Mouse (Mus musculus): ENCODE data around the gene Zfp644. TPM values are rescaled to one million over a fixed set of nuclear protein-coding genes. Genes with fewer than 3 reads are reported as not detected.
"Not testable (repeated sequence)": the region's sequence is repeated elsewhere in the genome, so short reads cannot be mapped to it uniquely, and the experiment has no call there.

Gene Zfp644
- polyA plus RNA-seq, 1 experiment from 2014 or later: 116 TPM

DNA sequence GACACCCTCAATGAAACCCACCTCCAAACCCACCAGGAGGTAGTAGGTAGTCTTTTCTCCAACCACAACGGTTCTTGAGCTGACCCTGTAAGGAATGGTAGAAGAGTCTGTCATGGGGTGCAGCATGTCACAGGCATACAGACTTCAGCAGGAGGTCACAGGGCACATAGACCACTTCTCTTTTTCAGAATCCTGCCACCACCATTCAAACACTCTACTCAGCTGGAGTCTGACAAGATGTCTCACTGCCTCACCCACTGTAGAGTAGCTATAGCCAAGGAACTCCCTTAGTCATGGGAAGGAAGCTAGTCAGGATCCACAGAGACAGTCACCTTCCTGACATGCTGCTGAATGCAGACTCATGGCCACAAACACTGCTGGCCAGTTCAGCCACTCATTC, 17.4 kb downstream of the Zfp644 start:
- H3K9ac ChIP-seq (replicated peaks; ENCODE audit: low read length): no peak overlapping the region
- no peaks in the 10 kb centered on the region for H3K4me1 ChIP-seq (ENCODE audit: control insufficient read depth, insufficient read depth, low read length)
- no peak overlapping the region for H3K27ac ChIP-seq (replicated peaks; ENCODE audit: low read depth, low read length)
- no peak overlapping the region for H3K4me2 ChIP-seq (ENCODE audit: low read length)
- no peaks in the 10 kb centered on the region for H3K27me3 ChIP-seq (ENCODE audit: control insufficient read depth, insufficient read depth, low read length)
- H3K9me3 ChIP-seq (ENCODE audit: control insufficient read depth, low read length): no peaks in the 10 kb centered on the region
- DNase-seq (no peak), ATAC-seq (ENCODE audit: low FRiP score, low TSS enrichment) (no peak)
- H3K4me3 ChIP-seq (replicated peaks; ENCODE audit: low read depth, low read length): no peak overlapping the region
- no peaks in the 10 kb centered on the region for H3K36me3 ChIP-seq (ENCODE audit: control insufficient read depth, insufficient read depth, low read length)
- 97% methylated on average over 1 of the region's 1 CpGs for WGBS

DNA sequence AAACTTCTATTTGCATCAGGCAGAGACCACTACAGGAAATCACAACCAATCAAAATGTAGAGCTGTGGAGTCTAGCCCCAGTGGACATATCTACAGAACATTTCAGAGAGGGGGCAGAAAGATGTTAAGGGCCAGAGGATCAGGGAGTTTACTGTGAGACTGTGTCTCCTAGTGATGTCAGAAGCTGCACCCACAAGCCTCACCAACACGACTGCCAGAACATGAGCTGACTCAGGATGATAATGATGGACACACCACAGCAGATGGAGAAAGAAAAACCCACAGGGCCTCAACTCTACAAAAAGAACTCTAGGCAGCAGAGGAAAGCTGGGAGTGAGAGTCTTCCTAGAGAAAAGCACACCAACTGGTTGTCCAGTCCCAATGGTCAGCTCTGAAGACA, 18.3 kb downstream of the Zfp644 start:
- H3K27me3 ChIP-seq (ENCODE audit: control insufficient read depth, insufficient read depth, low read length); H3K4me1 ChIP-seq (ENCODE audit: control insufficient read depth, insufficient read depth, low read length); H3K36me3 ChIP-seq (ENCODE audit: control insufficient read depth, insufficient read depth, low read length); H3K4me2 ChIP-seq (ENCODE audit: low read length); H3K4me3 ChIP-seq (replicated peaks; ENCODE audit: low read depth, low read length); H3K27ac ChIP-seq (replicated peaks; ENCODE audit: low read depth, low read length); H3K9ac ChIP-seq (replicated peaks; ENCODE audit: low read length); DNase-seq; ATAC-seq (ENCODE audit: low FRiP score, low TSS enrichment); H3K9me3 ChIP-seq (ENCODE audit: control insufficient read depth, low read length): not testable (repeated sequence)
- WGBS: 78% methylated on average over 1 of the region's 1 CpGs

DNA sequence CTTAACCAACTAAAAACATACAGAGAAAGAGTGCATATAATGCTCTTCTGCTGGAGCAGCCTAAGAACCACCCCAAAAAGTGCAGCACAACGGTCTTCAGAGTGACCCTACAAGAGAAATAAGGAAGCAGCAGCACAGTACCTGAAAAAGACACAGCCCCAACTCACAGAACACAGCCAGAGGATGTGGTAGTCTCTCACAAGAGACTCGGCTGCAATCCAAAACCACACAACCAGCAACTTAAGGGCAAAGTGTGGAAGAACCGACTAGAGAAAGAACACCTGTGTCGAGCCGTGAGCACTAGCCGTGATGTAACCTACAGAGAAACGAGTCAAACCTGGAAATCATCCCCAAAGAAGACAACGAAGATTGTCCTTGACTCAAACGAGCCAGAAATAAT, 20.3 kb downstream of the Zfp644 start:
- no peak for ATAC-seq (ENCODE audit: low FRiP score, low TSS enrichment)

DNA sequence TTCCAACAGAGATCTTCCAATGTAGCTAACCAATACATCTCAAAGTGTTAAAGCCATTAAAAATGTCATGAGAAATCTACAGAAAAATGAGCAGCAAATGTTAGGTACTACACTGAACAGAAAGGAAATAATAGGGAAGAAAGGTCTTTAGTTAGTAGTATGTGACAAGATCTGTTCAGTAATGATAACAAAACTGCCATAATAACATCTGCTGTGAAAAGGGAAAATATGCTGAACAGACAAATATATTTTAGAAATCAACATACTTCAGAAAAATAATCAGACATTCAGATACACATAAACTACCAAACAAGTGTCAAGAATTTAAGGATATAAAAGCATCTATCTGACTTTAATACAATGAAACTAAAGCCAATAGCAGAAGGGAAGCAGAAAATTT, 24.5 kb downstream of the Zfp644 start:
- Histone ChIP-seq H3K9ac (replicated peaks; ENCODE audit: low read length) (no peak overlapping the region), H3K27ac (replicated peaks; ENCODE audit: low read depth, low read length) (no peak overlapping the region), H3K4me1 (ENCODE audit: control insufficient read depth, insufficient read depth, low read length) (no peaks in the 10 kb centered on the region), H3K27me3 (ENCODE audit: control insufficient read depth, insufficient read depth, low read length) (no peaks in the 10 kb centered on the region), H3K4me3 (replicated peaks; ENCODE audit: low read depth, low read length) (no peak overlapping the region), H3K9me3 (ENCODE audit: control insufficient read depth, low read length) (no peaks in the 10 kb centered on the region), H3K4me2 (ENCODE audit: low read length) (no peak overlapping the region), H3K36me3 (ENCODE audit: control insufficient read depth, insufficient read depth, low read length) (no peaks in the 10 kb centered on the region)
- ATAC-seq (ENCODE audit: low FRiP score, low TSS enrichment) (no peak), DNase-seq (no peak)

More for the DNA sequence above, 20.3 kb downstream of the Zfp644 start:
- H3K9me3 ChIP-seq (ENCODE audit: control insufficient read depth, low read length): no peaks in the 10 kb centered on the region
- H3K9ac ChIP-seq (replicated peaks; ENCODE audit: low read length): no peak overlapping the region
- H3K36me3 ChIP-seq (ENCODE audit: control insufficient read depth, insufficient read depth, low read length): no peaks in the 10 kb centered on the region
- no peak for DNase-seq
- no peak overlapping the region for H3K4me3 ChIP-seq (replicated peaks; ENCODE audit: low read depth, low read length)
- 94% methylated on average over 9 of the region's 9 CpGs for WGBS
- H3K27me3 ChIP-seq (ENCODE audit: control insufficient read depth, insufficient read depth, low read length): no peaks in the 10 kb centered on the region
- no peaks in the 10 kb centered on the region for H3K4me1 ChIP-seq (ENCODE audit: control insufficient read depth, insufficient read depth, low read length)
- no peak overlapping the region for H3K4me2 ChIP-seq (ENCODE audit: low read length)
- H3K27ac ChIP-seq (replicated peaks; ENCODE audit: low read depth, low read length): no peak overlapping the region

DNA sequence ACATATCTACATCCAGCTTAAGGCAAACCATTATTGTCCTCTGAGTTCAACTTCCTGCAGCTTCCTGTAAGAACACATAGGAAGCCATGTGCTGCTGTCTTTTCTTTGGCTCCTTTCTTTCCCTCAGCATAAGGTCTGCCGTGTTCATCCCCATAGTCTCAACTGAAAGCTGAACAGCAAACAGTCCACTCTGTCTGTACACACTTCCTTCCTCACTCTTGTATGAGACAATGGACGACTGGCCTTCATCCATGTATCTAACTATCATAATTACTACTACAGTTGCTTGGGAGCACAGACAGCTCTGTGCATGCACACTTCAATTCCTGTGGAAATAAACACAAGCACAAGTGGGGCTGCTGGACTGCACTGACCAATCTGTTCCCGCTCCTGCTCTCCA, 25.2 kb downstream of the Zfp644 start:
- Histone ChIP-seq H3K27ac (replicated peaks; ENCODE audit: low read depth, low read length) (no peak overlapping the region), H3K9me3 (ENCODE audit: control insufficient read depth, low read length) (no peaks in the 10 kb centered on the region), H3K27me3 (ENCODE audit: control insufficient read depth, insufficient read depth, low read length) (no peaks in the 10 kb centered on the region), H3K36me3 (ENCODE audit: control insufficient read depth, insufficient read depth, low read length) (no peaks in the 10 kb centered on the region), H3K4me3 (replicated peaks; ENCODE audit: low read depth, low read length) (no peak overlapping the region), H3K4me2 (ENCODE audit: low read length) (no peak overlapping the region), H3K4me1 (ENCODE audit: control insufficient read depth, insufficient read depth, low read length) (no peaks in the 10 kb centered on the region), H3K9ac (replicated peaks; ENCODE audit: low read length) (no peak overlapping the region)
- 81% methylated on average over 3 of the region's 3 CpGs for WGBS
- DNase-seq (no peak), ATAC-seq (ENCODE audit: low FRiP score, low TSS enrichment) (no peak)

DNA sequence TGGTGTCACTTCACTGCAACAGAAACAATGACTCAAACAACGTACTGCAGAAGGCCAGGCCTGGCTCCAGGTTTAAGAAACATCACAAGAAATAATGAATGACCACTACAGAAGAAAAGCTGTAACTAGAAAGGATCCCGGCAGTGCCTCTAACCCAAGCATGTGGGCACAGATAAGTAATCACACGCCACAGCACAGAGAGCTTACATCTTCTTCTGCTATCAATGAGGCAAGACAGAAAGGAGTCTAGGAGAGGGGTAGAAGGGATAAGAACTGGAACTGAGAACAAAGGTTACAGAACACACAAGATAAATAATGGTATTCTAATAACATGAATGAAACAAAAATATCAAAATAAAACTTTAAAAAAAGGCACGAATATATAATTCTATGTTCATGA, 32.2 kb downstream of the Zfp644 start:
- H3K4me1 ChIP-seq (ENCODE audit: control insufficient read depth, insufficient read depth, low read length): no peaks in the 10 kb centered on the region
- peaks cover 11% of the 10 kb centered on the region; the same call in 1 of the 2 replicates for H3K36me3 ChIP-seq (ENCODE audit: control insufficient read depth, insufficient read depth, low read length)
- H3K9ac ChIP-seq (replicated peaks; ENCODE audit: low read length): no peak overlapping the region
- DNase-seq (no peak), ATAC-seq (ENCODE audit: low FRiP score, low TSS enrichment) (no peak)
- H3K27ac ChIP-seq (replicated peaks; ENCODE audit: low read depth, low read length): no peak overlapping the region
- 93% methylated on average over 4 of the region's 4 CpGs for whole genome bisulfite sequencing
- no peaks in the 10 kb centered on the region for H3K9me3 ChIP-seq (ENCODE audit: control insufficient read depth, low read length)
- no peak overlapping the region for H3K4me2 ChIP-seq (ENCODE audit: low read length)
- H3K4me3 ChIP-seq (replicated peaks; ENCODE audit: low read depth, low read length): no peak overlapping the region
- H3K27me3 ChIP-seq (ENCODE audit: control insufficient read depth, insufficient read depth, low read length): no peaks in the 10 kb centered on the region

DNA sequence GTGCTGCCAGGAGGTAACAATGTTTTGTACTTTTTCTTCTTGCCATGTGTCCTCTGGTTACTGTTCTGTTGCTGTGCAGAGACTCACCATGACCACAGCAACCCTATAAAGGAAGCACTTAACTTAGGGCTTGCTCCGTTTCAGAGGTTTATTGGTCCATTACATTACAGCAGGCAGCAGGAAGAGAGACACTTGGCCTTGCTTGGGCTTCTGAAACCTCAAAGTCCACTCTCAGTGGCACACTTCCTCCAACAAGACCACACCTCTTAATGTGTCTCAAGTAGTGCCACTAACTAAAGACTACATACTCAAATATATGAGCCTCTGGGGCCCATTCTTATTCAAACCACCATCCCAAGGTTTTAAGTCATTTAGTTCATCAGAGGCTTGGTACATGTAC, 36.2 kb downstream of the Zfp644 start:
- DNase-seq (no peak), ATAC-seq (ENCODE audit: low FRiP score, low TSS enrichment) (no peak)
- no peaks in the 10 kb centered on the region for H3K9me3 ChIP-seq (ENCODE audit: control insufficient read depth, low read length)
- WGBS: 75% methylated on average over 1 of the region's 1 CpGs
- H3K9ac ChIP-seq (replicated peaks; ENCODE audit: low read length): no peak overlapping the region
- H3K27me3 ChIP-seq (ENCODE audit: control insufficient read depth, insufficient read depth, low read length): no peaks in the 10 kb centered on the region
- no peak overlapping the region for H3K27ac ChIP-seq (replicated peaks; ENCODE audit: low read depth, low read length)
- no peaks in the 10 kb centered on the region for H3K4me1 ChIP-seq (ENCODE audit: control insufficient read depth, insufficient read depth, low read length)
- no peak overlapping the region for H3K4me2 ChIP-seq (ENCODE audit: low read length)
- H3K4me3 ChIP-seq (replicated peaks; ENCODE audit: low read depth, low read length): no peak overlapping the region
- H3K36me3 ChIP-seq (ENCODE audit: control insufficient read depth, insufficient read depth, low read length): peaks cover 11% of the 10 kb centered on the region

DNA sequence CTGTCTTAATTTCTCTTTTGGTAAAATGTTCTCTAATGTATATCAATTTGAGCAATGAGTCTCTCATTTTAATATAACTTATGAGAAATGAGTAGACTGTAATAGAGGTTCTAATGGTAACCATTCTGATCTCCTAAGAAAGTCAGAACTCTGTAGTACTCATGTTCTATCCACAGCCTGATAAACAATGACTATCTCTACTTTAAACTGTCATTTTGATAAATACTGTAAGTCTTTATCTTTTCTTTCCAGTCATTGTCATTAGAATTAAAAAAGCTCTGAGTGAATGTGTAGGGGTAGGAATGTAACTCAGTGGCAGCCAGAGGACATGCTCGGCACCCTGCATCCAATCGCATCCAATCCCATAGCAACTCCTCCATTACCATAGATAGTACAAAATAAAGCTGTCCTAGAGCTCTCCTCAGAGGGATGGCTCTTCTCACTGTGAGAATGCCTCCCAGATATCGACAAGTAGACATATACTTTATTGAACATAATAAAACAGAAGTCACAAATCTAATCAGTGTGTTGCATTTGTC, 44.2 kb downstream of the Zfp644 start:
- H3K36me3 ChIP-seq (ENCODE audit: control insufficient read depth, insufficient read depth, low read length): no peaks in the 10 kb centered on the region; the same call in 1 of the 2 replicates
- WGBS: 92% methylated on average over 3 of the region's 3 CpGs
- no peak for DNase-seq
- no peak overlapping the region for H3K4me2 ChIP-seq (ENCODE audit: low read length)
- no peak overlapping the region for H3K4me3 ChIP-seq (replicated peaks; ENCODE audit: low read depth, low read length)
- ATAC-seq (ENCODE audit: low FRiP score, low TSS enrichment): no peak
- no peaks in the 10 kb centered on the region for H3K27me3 ChIP-seq (ENCODE audit: control insufficient read depth, insufficient read depth, low read length)
- H3K4me1 ChIP-seq (ENCODE audit: control insufficient read depth, insufficient read depth, low read length): no peaks in the 10 kb centered on the region
- H3K9ac ChIP-seq (replicated peaks; ENCODE audit: low read length): no peak overlapping the region
- H3K27ac ChIP-seq (replicated peaks; ENCODE audit: low read depth, low read length): no peak overlapping the region
- no peaks in the 10 kb centered on the region for H3K9me3 ChIP-seq (ENCODE audit: control insufficient read depth, low read length)

DNA sequence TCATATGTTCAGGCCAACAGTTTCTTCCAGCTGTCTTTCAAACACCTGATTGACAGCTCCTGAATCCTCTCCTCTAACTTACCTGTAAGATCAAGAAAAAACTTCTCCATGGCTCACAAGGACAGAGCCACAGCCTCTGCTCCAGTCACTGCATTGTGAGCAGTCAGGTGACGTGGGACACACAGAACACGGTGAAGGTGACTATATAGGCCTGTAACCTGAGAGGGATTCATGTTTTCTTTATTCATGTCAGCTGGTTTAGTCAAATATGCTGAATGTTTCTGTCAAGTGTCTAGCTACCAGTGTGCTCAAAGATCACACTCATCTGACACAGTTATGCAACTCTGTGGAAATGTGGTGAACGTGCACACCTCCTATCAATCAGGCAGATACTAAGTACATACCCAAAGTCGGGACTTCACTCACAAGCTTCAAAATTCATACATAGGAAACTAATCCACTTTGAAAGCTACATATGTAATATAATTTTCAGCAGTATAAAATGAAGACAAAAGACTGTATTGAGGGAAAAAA, 44.8 kb downstream of the Zfp644 start:
- WGBS: 96% methylated on average over 4 of the region's 4 CpGs
- H3K9me3 ChIP-seq (ENCODE audit: control insufficient read depth, low read length): no peaks in the 10 kb centered on the region
- H3K9ac ChIP-seq (replicated peaks; ENCODE audit: low read length): no peak overlapping the region
- no peaks in the 10 kb centered on the region for H3K4me1 ChIP-seq (ENCODE audit: control insufficient read depth, insufficient read depth, low read length)
- H3K4me3 ChIP-seq (replicated peaks; ENCODE audit: low read depth, low read length): no peak overlapping the region
- H3K4me2 ChIP-seq (ENCODE audit: low read length): no peak overlapping the region
- DNase-seq: no peak
- no peak for ATAC-seq (ENCODE audit: low FRiP score, low TSS enrichment)
- H3K36me3 ChIP-seq (ENCODE audit: control insufficient read depth, insufficient read depth, low read length): no peaks in the 10 kb centered on the region; the same call in 1 of the 2 replicates
- H3K27me3 ChIP-seq (ENCODE audit: control insufficient read depth, insufficient read depth, low read length): no peaks in the 10 kb centered on the region
- H3K27ac ChIP-seq (replicated peaks; ENCODE audit: low read depth, low read length): no peak overlapping the region

Measured in midbrain, embryonic 14.5 days (tissue).